Mouse (Mus musculus) CH12.LX (cell line): ENCODE measurements at regions not wholly inside any gene's neighbourhood (a gene's known extent, or its start where the extent isn't known, plus 50 kb on each side); places are given as distances from the start of the nearest gene placed in this dataset.

ENCODE experiments used
- CTCF ChIP-seq, 2 experiments: IDR thresholded peaks in 1 of 2; conservative IDR thresholded peaks in 1 of 2; 2 replicates each; pipeline ENCODE4 v1.5.1; 2011 to 2012; ENCODE audit warnings: low read depth in 2 of 2, low read length in 2 of 2, improper control_type of control experiment in 1 of 2, inconsistent platforms in 1 of 2, mild to moderate bottlenecking in 1 of 2, moderate library complexity in 1 of 2
- EP300 ChIP-seq: IDR thresholded peaks from 2 replicates; pipeline ENCODE4 v1.6.1; 2011; ENCODE audit warnings: low read length, improper control_type of control experiment
- KAT2A ChIP-seq: IDR thresholded peaks from 2 replicates; pipeline ENCODE4 v1.6.1; 2012; ENCODE audit warnings: low read length, improper control_type of control experiment, inconsistent platforms; ENCODE audit not compliant: insufficient replicate concordance
- MAFK ChIP-seq: IDR thresholded peaks from 2 replicates; pipeline ENCODE4 v1.6.1; 2011; ENCODE audit warnings: low read length, improper control_type of control experiment; ENCODE audit not compliant: insufficient replicate concordance
- MAZ ChIP-seq: IDR thresholded peaks from 2 replicates; pipeline ENCODE4 v1.6.1; 2012; ENCODE audit warnings: low read depth, mild to moderate bottlenecking, inconsistent platforms, low read length, improper control_type of control experiment, moderate library complexity
- NRF1 ChIP-seq: IDR thresholded peaks from 2 replicates; pipeline ENCODE4 v1.6.1; 2014; ENCODE audit warnings: low read depth, mild to moderate bottlenecking, inconsistent platforms, low read length, improper control_type of control experiment, moderate library complexity
- PAX5 ChIP-seq: IDR thresholded peaks from 2 replicates; pipeline ENCODE4 v1.6.1; 2012; ENCODE audit warnings: low read length, inconsistent platforms, mixed read lengths
- POLR2A ChIP-seq: IDR thresholded peaks from 2 replicates; pipeline ENCODE4 v1.6.1; 2011; ENCODE audit warnings: low read depth, mild to moderate bottlenecking, improper control_type of control experiment, low read length
- ZC3H11A ChIP-seq: IDR thresholded peaks from 2 replicates; pipeline ENCODE4 v1.6.1; 2012; ENCODE audit warnings: low read depth, mild to moderate bottlenecking, inconsistent platforms, low read length, improper control_type of control experiment
- ZKSCAN1 ChIP-seq: IDR thresholded peaks from 2 replicates; pipeline ENCODE4 v1.6.1; 2012; ENCODE audit warnings: low read depth, inconsistent platforms, low read length, improper control_type of control experiment, borderline replicate concordance

GRCm38 (mm10) chr17:68111834-68112473, 108.0 kb upstream of the Arhgap28 start:
- TF ChIP-seq POLR2A (no peak), CTCF (conservative IDR thresholded peaks at IDR 0.05 in 1 of 2, IDR thresholded peaks at IDR 0.05 in 1 of 2; ENCODE audit: low read depth in 2 of 2, low read length in 2 of 2) (no peak), PAX5 (no peak), EP300 (no peak), NRF1 (no peak), MAZ (no peak), KAT2A (no peak), MAFK (no peak), ZKSCAN1 (no peak), ZC3H11A (no peak)
